Mouse (Mus musculus) adrenal gland, adult 10 weeks (tissue): ENCODE measurements around the gene Tra2a. TPM values are rescaled to one million over a fixed set of nuclear protein-coding genes. Genes with fewer than 3 reads are reported as not detected.

Source experiments
- polyA plus RNA-seq: library from polyadenylated mRNA; stranded (reverse); fragments of 350-450 nt; fragmentation: Illumina TruSeq; extraction: RNeasy Lipid Tissue Mini Kit (QIAGEN cat#74804); gene quantifications from one replicate; pipeline ENCODE4 v1.2.3, GENCODE M21; 2014; ENCODE audit warnings: low read depth, low replicate concordance

Tra2a gene
- polyA plus RNA-seq, result 193 TPM

DNA sequence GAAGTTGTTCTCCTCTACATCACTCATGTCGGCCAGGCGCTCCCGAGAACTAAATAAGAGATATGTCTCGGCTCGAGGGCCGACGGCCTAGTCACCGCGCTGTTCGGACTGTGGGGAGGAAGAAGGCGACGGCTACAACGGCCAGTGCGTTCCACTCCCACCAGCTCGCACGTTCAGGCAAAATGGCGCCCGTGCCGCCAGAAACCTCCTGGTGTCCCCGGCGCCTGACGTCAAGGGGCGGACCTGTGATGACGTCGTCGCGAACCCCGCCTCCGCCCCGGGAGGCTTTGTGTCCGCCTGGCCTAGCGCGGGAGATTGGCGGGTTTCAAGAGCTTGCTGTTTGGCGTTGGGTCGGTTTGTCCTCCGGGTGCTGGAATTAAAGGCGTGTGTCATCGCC lies at the start of gene Tra2a:
TSS of gene Tra2a (minus strand) at position 187 of the 397 bp plus-strand sequence.

DNA sequence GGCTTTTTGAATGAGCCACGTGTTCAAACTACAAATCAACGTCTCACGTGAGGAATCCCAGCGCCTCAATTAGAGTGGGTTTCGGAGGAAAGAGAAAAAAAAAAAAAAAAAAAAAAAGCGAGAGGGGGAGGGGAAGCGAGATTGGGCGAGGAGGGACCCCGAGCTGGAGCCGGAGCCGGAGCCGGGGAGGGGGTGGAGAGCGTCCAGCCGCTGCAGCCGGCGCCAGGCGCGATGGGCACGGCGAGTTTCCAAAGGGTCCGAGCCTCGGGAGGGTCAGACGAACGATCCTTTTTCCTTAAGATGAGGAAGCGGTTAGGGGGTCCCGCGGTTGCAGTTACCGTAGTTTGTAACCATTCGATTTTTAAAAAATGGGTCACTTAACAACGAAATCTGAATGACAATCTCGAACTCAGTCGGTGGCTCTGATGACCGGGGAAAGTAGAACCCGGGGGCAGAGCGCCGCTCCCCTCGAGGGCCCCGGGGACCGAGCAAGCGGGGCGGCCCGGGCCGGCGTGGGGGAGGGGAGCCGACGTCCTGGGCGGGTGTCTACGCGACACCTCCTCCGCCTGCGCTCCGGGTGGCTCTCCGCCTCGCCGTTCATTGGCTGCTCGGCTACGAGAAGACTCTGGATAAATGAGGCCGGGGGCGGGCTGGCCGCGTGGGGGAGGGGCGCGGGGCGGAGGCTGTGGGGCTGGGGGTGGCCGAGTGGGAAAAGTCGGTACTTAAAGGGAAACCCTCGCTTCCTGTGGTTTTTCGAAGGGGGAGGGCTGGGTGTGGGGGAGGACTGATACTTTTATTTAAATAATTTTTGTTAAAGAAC lies 48.7 kb downstream of the Tra2a start, which contains the start of gene Igf2bp3:
TSS of gene Igf2bp3 (minus strand) at position 30 of the 820 bp plus-strand sequence.

Other genes starting within 250 kb of the Tra2a start
- 1.0 TPM for gene Gpnmb, start 227.5 kb downstream of the Tra2a start, polyA plus RNA-seq
- gene Malsu1, start 190.2 kb downstream of the Tra2a start, polyA plus RNA-seq, result 29.0 TPM
- gene Igf2bp3, start 49.1 kb downstream of the Tra2a start, polyA plus RNA-seq, result 0.17 TPM
- 46.8 TPM for gene Ccdc126, start 55.2 kb upstream of the Tra2a start, polyA plus RNA-seq
- 3.4 TPM for gene Fam221a, start 103.7 kb upstream of the Tra2a start, polyA plus RNA-seq
- not detected for gene Stk31, start 131.6 kb upstream of the Tra2a start, polyA plus RNA-seq